Mouse (Mus musculus) CH12.LX (cell line): ENCODE measurements around the gene Stox2. TPM values are rescaled to one million over a fixed set of nuclear protein-coding genes. Genes with fewer than 3 reads are reported as not detected.

ENCODE experiments used
- DNase-seq: peaks from one replicate; pipeline ENCODE4 v3.0.0-alpha.2; 2013; ENCODE audit errors: extremely low read depth
- H3K27ac ChIP-seq: 2 replicates; pipeline ENCODE4 v1.5.1; 2012; ENCODE audit warnings: low read depth, mild to moderate bottlenecking, control low read depth, moderate library complexity; ENCODE audit not compliant: insufficient read depth
- H3K27me3 ChIP-seq: replicated peaks from 2 replicates; pipeline ENCODE3; 2012; ENCODE audit warnings: inconsistent platforms
- H3K36me3 ChIP-seq, 2 experiments: replicated peaks in 1 of 2; 2 replicates each; pipeline versions ENCODE3 to v1.6.1; 2012; ENCODE audit warnings: inconsistent platforms in 1 of 2, low read length in 1 of 2, mild to moderate bottlenecking in 1 of 2, mixed read lengths in 1 of 2, moderate library complexity in 1 of 2; ENCODE audit not compliant: control insufficient read depth in 1 of 2, insufficient read depth in 1 of 2
- H3K4me1 ChIP-seq, 2 experiments: 2 replicates each; pipeline ENCODE4 v1.6.1; 2012; ENCODE audit warnings: inconsistent platforms in 1 of 2, moderate library complexity in 1 of 2; ENCODE audit not compliant: insufficient read depth in 2 of 2, control insufficient read depth in 1 of 2
- H3K4me2 ChIP-seq: 2 replicates; pipeline ENCODE4 v1.6.1; 2012; ENCODE audit warnings: low read depth, mild to moderate bottlenecking, control low read depth; ENCODE audit not compliant: poor library complexity, insufficient read depth, severe bottlenecking
- H3K4me3 ChIP-seq, 3 experiments: fragments of 150-350 bp in 1 of 3; sonication (generic) in 1 of 3; replicated peaks in 1 of 3; 2 replicates each; pipeline versions ENCODE3 to v1.5.1; 2011 to 2012; ENCODE audit warnings: low read depth in 2 of 3, low read length in 2 of 3, mild to moderate bottlenecking in 2 of 3, moderate library complexity in 2 of 3, control low read depth in 1 of 3, improper control_type of control experiment in 1 of 3, inconsistent platforms in 1 of 3, mixed read lengths in 1 of 3; ENCODE audit not compliant: poor library complexity in 1 of 3
- H3K79me2 ChIP-seq: replicated peaks from 2 replicates; pipeline ENCODE4 v1.6.1; 2012; ENCODE audit warnings: mild to moderate bottlenecking, moderate library complexity; ENCODE audit not compliant: control insufficient read depth, poor library complexity, insufficient read depth, severe bottlenecking; ENCODE audit errors: extremely low read depth
- H3K9ac ChIP-seq: 2 replicates; pipeline ENCODE4 v1.6.1; 2012; ENCODE audit warnings: low read depth, mild to moderate bottlenecking, control low read depth, moderate library complexity; ENCODE audit not compliant: insufficient read depth
- H3K9me3 ChIP-seq: replicated peaks from 2 replicates; pipeline ENCODE3; 2012; ENCODE audit warnings: low read length, inconsistent platforms, mixed read lengths
- BHLHE40 ChIP-seq: IDR thresholded peaks from 2 replicates; pipeline ENCODE4 v1.6.1; 2011; ENCODE audit warnings: mild to moderate bottlenecking, low read depth, low read length, improper control_type of control experiment
- CHD2 ChIP-seq: IDR thresholded peaks from 2 replicates; pipeline ENCODE4 v1.6.1; 2011; ENCODE audit warnings: low read length, improper control_type of control experiment
- ELF1 ChIP-seq: IDR thresholded peaks from 2 replicates; pipeline ENCODE4 v1.6.1; 2014; ENCODE audit warnings: low read depth, mild to moderate bottlenecking, inconsistent platforms, low read length, improper control_type of control experiment
- ETS1 ChIP-seq: conservative IDR thresholded peaks from 2 replicates; pipeline ENCODE4 v1.6.1; 2012; ENCODE audit warnings: low read depth, mild to moderate bottlenecking, inconsistent platforms, low read length, improper control_type of control experiment, moderate library complexity
- GABPA ChIP-seq: IDR thresholded peaks from 2 replicates; pipeline ENCODE4 v1.6.1; 2012; ENCODE audit warnings: low read depth, low read length, improper control_type of control experiment, inconsistent platforms; ENCODE audit not compliant: insufficient replicate concordance
- KAT2A ChIP-seq: IDR thresholded peaks from 2 replicates; pipeline ENCODE4 v1.6.1; 2012; ENCODE audit warnings: low read length, improper control_type of control experiment, inconsistent platforms; ENCODE audit not compliant: insufficient replicate concordance
- MAX ChIP-seq: IDR thresholded peaks from 2 replicates; pipeline ENCODE4 v1.6.1; 2011; ENCODE audit warnings: low read length, improper control_type of control experiment
- MAZ ChIP-seq: IDR thresholded peaks from 2 replicates; pipeline ENCODE4 v1.6.1; 2012; ENCODE audit warnings: low read depth, mild to moderate bottlenecking, inconsistent platforms, low read length, improper control_type of control experiment, moderate library complexity
- MYC ChIP-seq: IDR thresholded peaks from 2 replicates; pipeline ENCODE4 v1.6.1; 2011; ENCODE audit warnings: low read depth, mild to moderate bottlenecking, improper control_type of control experiment, low read length
- POLR2AphosphoS2 ChIP-seq: IDR thresholded peaks from 2 replicates; pipeline ENCODE4 v1.6.1; 2011; ENCODE audit warnings: low read depth, low read length, improper control_type of control experiment
- TBP ChIP-seq: conservative IDR thresholded peaks from 2 replicates; pipeline ENCODE4 v1.6.1; 2011; ENCODE audit warnings: low read depth, low read length, improper control_type of control experiment
- UBTF ChIP-seq: IDR thresholded peaks from 2 replicates; pipeline ENCODE4 v1.6.1; 2012; ENCODE audit warnings: low read depth, mild to moderate bottlenecking, inconsistent platforms, low read length, improper control_type of control experiment, moderate library complexity
- ZKSCAN1 ChIP-seq: IDR thresholded peaks from 2 replicates; pipeline ENCODE4 v1.6.1; 2012; ENCODE audit warnings: low read depth, inconsistent platforms, low read length, improper control_type of control experiment, borderline replicate concordance
- ZNF384 ChIP-seq: IDR thresholded peaks from 2 replicates; pipeline ENCODE4 v1.6.1; 2012; ENCODE audit warnings: low read depth, low read length, improper control_type of control experiment, inconsistent platforms
- dilution Hi-C: fragments of 300-500 bp; cut with MboI; formaldehyde crosslinking; loops from 2 replicates; pipeline ENCODE4 v1.14.3; 2020; ENCODE audit warnings: low sequenced_read_pairs; ENCODE audit not compliant: extremely low pct_unique_long_range_greater_than_20kb, extremely low pct_ligation_motif_present
- in situ Hi-C: fragments of 300-500 bp; cut with MboI; formaldehyde crosslinking; loops from 3 replicates; pipeline ENCODE4 v1.14.3; 2019; ENCODE audit warnings: low sequenced_read_pairs, low pct_ligation_motif_present, low pct_unique_long_range_greater_than_20kb, mixed read lengths
- polyA plus RNA-seq: library from polyadenylated mRNA; unstranded; fragments of >175 nt; gene quantifications from 2 replicates; pipeline ENCODE4 v1.2.1, GENCODE M21; 2012; ENCODE audit warnings: low read depth; ENCODE audit not compliant: insufficient read length
- total RNA-seq, 2 experiments: library from RNA; depleted of rRNA; stranded (reverse); fragments of 300-350 nt in 1 of 2; fragments of >200 nt in 1 of 2; gene quantifications; 2 replicates each; pipeline ENCODE4 v1.2.3; 2012 to 2014

Gene Stox2
- total and polyA plus RNA-seq, 3 experiments, result 0.23 to 1.0 (median 0.42) TPM

- in situ Hi-C loops, result no loop called here
- no peak for DNase-seq
- peaks cover 0 to 30% of the 10 kb centered on the region in 2 experiments; a peak in 2 of 4 replicates for H3K4me1 ChIP-seq
- no peak overlapping the region for H3K4me2 ChIP-seq
- no peaks in the 10 kb centered on the region for H3K27me3 ChIP-seq
- H3K36me3 ChIP-seq, result no peaks in the 10 kb centered on the region
- dilution Hi-C loops, result no loop called here
- no peaks in the 10 kb centered on the region for H3K79me2 ChIP-seq
- H3K9ac ChIP-seq, result no peak overlapping the region
- H3K9me3 ChIP-seq, result no peaks in the 10 kb centered on the region
- no peak for TF ChIP-seq KAT2A
- TF ChIP-seq GABPA, result no peak
- no peak for TF ChIP-seq ZKSCAN1
- no peak for TF ChIP-seq ZNF384
- no peak for TF ChIP-seq ETS1
- no peak for TF ChIP-seq MYC
- no peak for TF ChIP-seq TBP
- no peak for TF ChIP-seq BHLHE40
- TF ChIP-seq CHD2, result no peak
- TF ChIP-seq MAX, result no peak
- TF ChIP-seq MAZ, result no peak
- no peak for TF ChIP-seq POLR2AphosphoS2
- no peak overlapping the region for H3K4me3 ChIP-seq
- no peak overlapping the region for H3K27ac ChIP-seq
Observed at GRCm38 (mm10) chr8:47245116-47245515, 201.0 kb downstream of the Stox2 start.

GRCm38 (mm10) chr8:47244202-47244601 lies 202.0 kb downstream of the Stox2 start:
- peaks cover 0 to 25% of the 10 kb centered on the region in 2 experiments; a peak in 2 of 4 replicates for H3K4me1 ChIP-seq
- no peak for TF ChIP-seq UBTF
- TF ChIP-seq, all 38 proteins: peak for 0
- no peaks in the 10 kb centered on the region for H3K36me3 ChIP-seq
- no peaks in the 10 kb centered on the region for H3K27me3 ChIP-seq
- DNase-seq, result no peak
- H3K9me3 ChIP-seq, result no peaks in the 10 kb centered on the region
- dilution Hi-C loops, result no loop called here
- H3K4me2 ChIP-seq, result no peak overlapping the region; the same call in 1 of the 2 replicates
- H3K9ac ChIP-seq, result no peak overlapping the region
- H3K79me2 ChIP-seq, result no peaks in the 10 kb centered on the region
- no peak overlapping the region for H3K27ac ChIP-seq
- in situ Hi-C loops, result no loop called here
- no peak overlapping the region for H3K4me3 ChIP-seq

GRCm38 (mm10) chr8:47243631-47244030 lies 202.5 kb downstream of the Stox2 start:
- Histone ChIP-seq H3K27me3 (no peaks in the 10 kb centered on the region), H3K9ac (no peak overlapping the region), H3K4me1 (peaks cover 0 to 20% of the 10 kb centered on the region in 2 experiments; a peak in 2 of 4 replicates), H3K27ac (no peak overlapping the region)
- in situ Hi-C loops, result no loop called here
- TF ChIP-seq KAT2A, result no peak
- TF ChIP-seq ELF1, result no peak
- TF ChIP-seq, all 38 proteins: peak for 0
- Histone ChIP-seq H3K4me3 (no peak overlapping the region), H3K79me2 (no peaks in the 10 kb centered on the region), H3K36me3 (no peaks in the 10 kb centered on the region), H3K4me2 (no peak overlapping the region), H3K9me3 (no peaks in the 10 kb centered on the region)
- DNase-seq, result no peak
- dilution Hi-C loops, result no loop called here
